Mouse (Mus musculus): ENCODE data around the gene Ccl22. TPM values are rescaled to one million over a fixed set of nuclear protein-coding genes. Genes with fewer than 3 reads are reported as not detected.

Ccl22 gene
- polyA plus RNA-seq, 1 experiment from 2014 or later, result not detected

Other genes with a start within 250 kb of the Ccl22 start
- gene Cpne2, start 212.6 kb upstream of the Ccl22 start, polyA plus RNA-seq (2014; fragmentation: Nextera tagmentation; extraction: Ambion mirVana), result 6.7 and 6.8 TPM in 2 replicates
- 20.1 and 22.6 TPM in 2 replicates for gene Rspry1, start 143.7 kb upstream of the Ccl22 start, polyA plus RNA-seq (2014; fragmentation: Nextera tagmentation; extraction: Ambion mirVana)
- gene Fam192a, start 143.6 kb upstream of the Ccl22 start, polyA plus RNA-seq (2014; fragmentation: Nextera tagmentation; extraction: Ambion mirVana), result 32.5 and 38.6 TPM in 2 replicates
- gene Arl2bp, start 79.0 kb upstream of the Ccl22 start, polyA plus RNA-seq (2014; fragmentation: Nextera tagmentation; extraction: Ambion mirVana), result 54.1 and 60.8 TPM in 2 replicates
- gene Pllp, start 49.3 kb upstream of the Ccl22 start, polyA plus RNA-seq (2014; fragmentation: Nextera tagmentation; extraction: Ambion mirVana), result not detected in 2 replicates
- gene Cx3cl1, start 26.4 kb downstream of the Ccl22 start, polyA plus RNA-seq (2014; fragmentation: Nextera tagmentation; extraction: Ambion mirVana), result 8.1 and 10.4 TPM in 2 replicates
- gene Ccl17, start 64.9 kb downstream of the Ccl22 start, polyA plus RNA-seq (2014; fragmentation: Nextera tagmentation; extraction: Ambion mirVana), result 0.45 TPM in 1 of 2 replicates, not detected in the other
- 175 and 181 TPM in 2 replicates for gene Coq9, start 92.7 kb downstream of the Ccl22 start, polyA plus RNA-seq (2014; fragmentation: Nextera tagmentation; extraction: Ambion mirVana)
- gene Ciapin1, start 92.8 kb downstream of the Ccl22 start, polyA plus RNA-seq (2014; fragmentation: Nextera tagmentation; extraction: Ambion mirVana), result 72.7 and 80.2 TPM in 2 replicates
- gene Polr2c, start 111.9 kb downstream of the Ccl22 start, polyA plus RNA-seq (2014; fragmentation: Nextera tagmentation; extraction: Ambion mirVana), result 126 and 129 TPM in 2 replicates
- 27.8 and 28.2 TPM in 2 replicates for gene Dok4, start 130.7 kb downstream of the Ccl22 start, polyA plus RNA-seq (2014; fragmentation: Nextera tagmentation; extraction: Ambion mirVana)
- gene Ccdc102a, start 172.5 kb downstream of the Ccl22 start, polyA plus RNA-seq (2014; fragmentation: Nextera tagmentation; extraction: Ambion mirVana), result 20.8 and 25.8 TPM in 2 replicates
- 0.07 and 0.23 TPM in 2 replicates for gene Adgrg5, start 178.1 kb downstream of the Ccl22 start, polyA plus RNA-seq (2014; fragmentation: Nextera tagmentation; extraction: Ambion mirVana)
- gene Adgrg1, start 229.2 kb downstream of the Ccl22 start, polyA plus RNA-seq (2014; fragmentation: Nextera tagmentation; extraction: Ambion mirVana), result 2.7 and 2.9 TPM in 2 replicates